Mouse (Mus musculus): ENCODE measurements around the gene Trpt1.

- TF ChIP-seq CTCF (conservative IDR thresholded peaks at IDR 0.05; ENCODE audit: low read length), result no peak
- TF ChIP-seq POU5F1 (IDR thresholded peaks at IDR 0.05; ENCODE audit: borderline replicate concordance, low read length), result no peak
Observed at GRCm38 (mm10) chr19:6973581-6974190, 22.2 kb upstream of the Trpt1 start.

Measured in E14TG2a.4 (cell line).